Mouse (Mus musculus): ENCODE measurements at regions not wholly inside any gene's neighbourhood (a gene's known extent, or its start where the extent isn't known, plus 50 kb on each side); places are given as distances from the start of the nearest gene placed in this dataset.

DNA sequence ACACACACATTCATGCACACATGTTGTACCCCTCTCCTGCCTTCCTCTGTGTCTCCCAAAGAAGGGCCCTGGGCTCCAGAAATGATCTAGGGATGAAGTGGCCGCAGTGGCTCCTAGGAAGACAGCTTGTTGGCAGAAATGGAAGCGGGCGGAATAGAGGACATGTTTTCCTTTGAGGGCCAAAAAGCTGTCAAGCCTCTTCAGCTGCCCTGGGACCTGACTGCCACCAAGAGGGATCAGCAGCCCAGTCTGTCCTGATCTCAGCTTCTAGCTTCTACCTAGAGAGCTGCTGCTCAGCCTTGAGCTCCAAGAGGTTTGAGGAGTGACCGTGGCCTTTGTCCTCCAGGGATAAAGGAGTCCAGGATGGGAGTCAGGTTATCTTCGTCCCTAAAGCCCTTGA, 93.8 kb upstream of the Zfp703 start:
- no peaks in the 10 kb centered on the region for H3K36me3 ChIP-seq (replicated peaks in 1 of 2; ENCODE audit: control insufficient read depth in 1 of 2, insufficient read depth in 1 of 2, low read length in 1 of 2)
- TF ChIP-seq RAD21 (IDR thresholded peaks at IDR 0.05; ENCODE audit: low read depth, low read length) (no peak), ZMIZ1 (IDR thresholded peaks at IDR 0.05; ENCODE audit: low read depth, low read length) (no peak), SMC3 (IDR thresholded peaks at IDR 0.05; ENCODE audit: low read depth, low read length) (no peak), ZC3H11A (IDR thresholded peaks at IDR 0.05; ENCODE audit: low read depth, low read length) (no peak), RCOR1 (conservative IDR thresholded peaks at IDR 0.05; ENCODE audit: low read depth, low read length) (no peak), TCF12 (IDR thresholded peaks at IDR 0.05; ENCODE audit: low read depth, low read length) (no peak), POLR2A (IDR thresholded peaks at IDR 0.05; ENCODE audit: low read depth, low read length) (no peak), EP300 (IDR thresholded peaks at IDR 0.05; ENCODE audit: low read length) (no peak), MYC (IDR thresholded peaks at IDR 0.05; ENCODE audit: low read depth, low read length) (no peak), IRF4 (IDR thresholded peaks at IDR 0.05; ENCODE audit: low read depth, low read length) (no peak), SIN3A (IDR thresholded peaks at IDR 0.05; ENCODE audit: low read length) (no peak), JUN (IDR thresholded peaks at IDR 0.05; ENCODE audit: insufficient read depth, low read depth, low read length) (no peak), CHD2 (IDR thresholded peaks at IDR 0.05; ENCODE audit: low read length) (no peak), MAZ (IDR thresholded peaks at IDR 0.05; ENCODE audit: low read depth, low read length) (no peak)
- no peak overlapping the region for H3K27ac ChIP-seq (ENCODE audit: insufficient read depth, low read depth)
- H3K4me3 ChIP-seq (replicated peaks in 1 of 3; ENCODE audit: low read depth in 2 of 3, low read length in 2 of 3, poor library complexity in 1 of 3), result no peak overlapping the region
- H3K9me3 ChIP-seq (replicated peaks; ENCODE audit: low read length), result no peaks in the 10 kb centered on the region
- no peak for DNase-seq (ENCODE audit: extremely low read depth)
- H3K4me2 ChIP-seq (ENCODE audit: insufficient read depth, low read depth, poor library complexity, severe bottlenecking), result no peak overlapping the region
- H3K9ac ChIP-seq (ENCODE audit: insufficient read depth, low read depth), result no peak overlapping the region
- dilution Hi-C loops (cut with MboI; ENCODE audit: extremely low pct_ligation_motif_present, extremely low pct_unique_long_range_greater_than_20kb, low sequenced_read_pairs), result no loop called here
- in situ Hi-C loops (cut with MboI; ENCODE audit: low pct_ligation_motif_present, low pct_unique_long_range_greater_than_20kb, low sequenced_read_pairs), result no loop called here
- no peaks in the 10 kb centered on the region for H3K27me3 ChIP-seq (replicated peaks)
- H3K4me1 ChIP-seq (ENCODE audit: control insufficient read depth in 1 of 2, insufficient read depth in 2 of 2), result peaks cover 29 to 52% of the 10 kb centered on the region in 2 experiments
- no peaks in the 10 kb centered on the region for H3K79me2 ChIP-seq (replicated peaks; ENCODE audit: control insufficient read depth, extremely low read depth, insufficient read depth, poor library complexity, severe bottlenecking)

DNA sequence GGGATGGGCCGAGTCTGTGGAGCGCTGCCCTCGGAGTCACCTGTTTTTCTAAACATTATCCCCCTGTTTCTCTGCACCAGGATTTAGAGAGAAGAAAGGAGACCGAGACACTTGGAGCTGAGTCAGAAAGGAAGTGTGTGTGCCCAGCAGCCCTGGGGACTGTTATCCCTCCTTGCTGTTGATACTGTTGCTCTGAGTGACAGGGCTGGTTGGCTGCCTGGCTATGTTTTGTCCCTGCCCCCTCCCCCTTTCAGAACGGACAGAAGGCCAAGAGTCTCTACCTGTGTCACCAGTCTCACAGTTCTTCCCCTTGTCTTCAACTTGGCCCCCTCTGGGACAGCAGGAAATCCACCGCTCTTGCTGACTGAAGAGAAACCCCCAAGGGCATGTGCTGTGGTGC, 93.4 kb upstream of the Zfp703 start:
- Histone ChIP-seq H3K4me1 (ENCODE audit: control insufficient read depth in 1 of 2, insufficient read depth in 2 of 2) (peaks cover 32 to 56% of the 10 kb centered on the region in 2 experiments), H3K27me3 (replicated peaks) (no peaks in the 10 kb centered on the region), H3K9me3 (replicated peaks; ENCODE audit: low read length) (no peaks in the 10 kb centered on the region), H3K27ac (ENCODE audit: insufficient read depth, low read depth) (no peak overlapping the region), H3K4me3 (replicated peaks in 1 of 3; ENCODE audit: low read depth in 2 of 3, low read length in 2 of 3, poor library complexity in 1 of 3) (no peak overlapping the region), H3K9ac (ENCODE audit: insufficient read depth, low read depth) (no peak overlapping the region), H3K79me2 (replicated peaks; ENCODE audit: control insufficient read depth, extremely low read depth, insufficient read depth, poor library complexity, severe bottlenecking) (no peaks in the 10 kb centered on the region), H3K4me2 (ENCODE audit: insufficient read depth, low read depth, poor library complexity, severe bottlenecking) (no peak overlapping the region), H3K36me3 (replicated peaks in 1 of 2; ENCODE audit: control insufficient read depth in 1 of 2, insufficient read depth in 1 of 2, low read length in 1 of 2) (no peaks in the 10 kb centered on the region)
- dilution Hi-C loops (cut with MboI; ENCODE audit: extremely low pct_ligation_motif_present, extremely low pct_unique_long_range_greater_than_20kb, low sequenced_read_pairs), result no loop called here
- DNase-seq (ENCODE audit: extremely low read depth), result no peak
- no peak for TF ChIP-seq CHD1 (IDR thresholded peaks at IDR 0.05; ENCODE audit: low read depth, low read length)
- TF ChIP-seq IRF4 (IDR thresholded peaks at IDR 0.05; ENCODE audit: low read depth, low read length), result 0 out of 2 replicates have a peak, but pooled peaks have one; percentile 21
- TF ChIP-seq UBTF (IDR thresholded peaks at IDR 0.05; ENCODE audit: low read depth, low read length), result no peak
- peak; percentile 20; the same call in 1 of the 2 replicates for TF ChIP-seq BHLHE40 (IDR thresholded peaks at IDR 0.05; ENCODE audit: low read depth, low read length)
- peak; percentile 15; the same call in 1 of the 2 replicates for TF ChIP-seq ELF1 (IDR thresholded peaks at IDR 0.05; ENCODE audit: low read depth, low read length)
- in situ Hi-C loops (cut with MboI; ENCODE audit: low pct_ligation_motif_present, low pct_unique_long_range_greater_than_20kb, low sequenced_read_pairs), result no loop called here
